Mouse (Mus musculus): ENCODE data around the gene Txlng.

DNA sequence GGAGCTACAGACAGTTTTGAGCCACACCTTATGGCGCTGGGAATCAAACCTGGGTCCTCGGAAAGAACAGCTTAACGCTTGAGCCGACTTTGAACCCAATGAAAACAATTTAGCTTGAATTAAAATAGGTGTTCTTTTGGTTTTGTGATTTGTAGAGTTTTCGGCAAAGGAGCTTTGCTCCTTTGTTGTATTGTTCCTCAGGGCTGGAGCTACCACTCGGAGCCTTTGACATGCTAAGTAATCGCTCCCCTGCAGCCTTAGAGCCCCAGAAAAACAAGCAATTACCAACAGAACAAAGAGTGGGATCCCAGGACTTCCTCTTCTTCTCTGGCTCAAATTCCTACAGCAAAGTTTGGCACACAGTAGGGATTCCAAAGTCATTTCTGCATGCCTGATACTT is 73.2 kb downstream of the Txlng start:
- TF ChIP-seq CTCF (IDR thresholded peaks at IDR 0.05; ENCODE audit: control insufficient read depth, insufficient read depth, low read length) (no peak), POLR2A (IDR thresholded peaks at IDR 0.05; ENCODE audit: borderline replicate concordance, control insufficient read depth, low read depth, low read length) (no peak)

Measured in bone marrow, adult 2 months (tissue).